Mouse (Mus musculus): Measurements from ENCODE around the gene Phldb1. TPM values are rescaled to one million over a fixed set of nuclear protein-coding genes. Genes with fewer than 3 reads are reported as not detected.

The Phldb1 gene
- polyA plus RNA-seq, 1 experiment from 2014 or later, result 44.3 TPM

DNA sequence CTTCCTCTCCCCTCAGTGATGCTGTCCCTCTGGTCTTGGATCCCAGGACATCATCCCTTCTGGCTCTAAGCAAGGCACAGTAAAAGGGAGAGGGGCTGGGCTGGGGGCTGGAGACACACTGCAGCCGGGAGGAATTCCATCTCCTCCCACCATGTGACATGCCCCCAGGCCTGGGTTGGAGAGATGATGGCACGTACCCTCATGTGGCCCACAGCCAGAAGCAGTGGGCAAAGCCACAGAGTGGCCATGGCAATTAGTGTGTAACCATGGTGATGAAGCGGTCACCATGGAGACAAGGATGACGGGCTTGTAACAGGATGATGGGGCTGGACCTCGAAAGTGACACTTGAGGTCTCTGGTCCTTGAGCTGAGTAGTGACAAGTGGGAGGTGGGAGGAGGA is 48.4 kb downstream of the Phldb1 start:
- Histone ChIP-seq H3K4me3 (ENCODE audit: low read depth, low read length) (no peak overlapping the region), H3K9me3 (ENCODE audit: control insufficient read depth, low read length) (no peaks in the 10 kb centered on the region), H3K4me2 (ENCODE audit: low read depth) (no peak overlapping the region), H3K36me3 (ENCODE audit: control insufficient read depth, insufficient read depth, low read length) (peaks cover 6% of the 10 kb centered on the region; the same call in 1 of the 2 replicates), H3K27ac (ENCODE audit: low read depth, low read length) (no peak overlapping the region), H3K9ac (ENCODE audit: low read length) (no peak overlapping the region), H3K27me3 (ENCODE audit: control insufficient read depth, insufficient read depth, low read length) (no peaks in the 10 kb centered on the region), H3K4me1 (ENCODE audit: control insufficient read depth, insufficient read depth, low read length) (peaks cover 10% of the 10 kb centered on the region)
- peak; percentile 50; the same call in 1 of the 2 replicates for ATAC-seq (ENCODE audit: insufficient read depth, low FRiP score, low TSS enrichment)
- 40% methylated on average over 5 of the region's 5 CpGs for WGBS
- DNase-seq (ENCODE audit: low spot score), result peak; percentile 55

- no peaks in the 10 kb centered on the region for H3K9me3 ChIP-seq (ENCODE audit: control insufficient read depth, low read length)
- ATAC-seq (ENCODE audit: insufficient read depth, low FRiP score, low TSS enrichment) (peak; percentile 54; the same call in 1 of the 2 replicates), DNase-seq (ENCODE audit: low spot score) (peak; percentile 85)
- peaks cover 10% of the 10 kb centered on the region for H3K4me1 ChIP-seq (ENCODE audit: control insufficient read depth, insufficient read depth, low read length)
- no peak overlapping the region for H3K9ac ChIP-seq (ENCODE audit: low read length)
- no peak overlapping the region for H3K27ac ChIP-seq (ENCODE audit: low read depth, low read length)
- no peak overlapping the region for H3K4me2 ChIP-seq (ENCODE audit: low read depth)
- H3K4me3 ChIP-seq (ENCODE audit: low read depth, low read length), result no peak overlapping the region
- no peaks in the 10 kb centered on the region for H3K27me3 ChIP-seq (ENCODE audit: control insufficient read depth, insufficient read depth, low read length)
- WGBS, result 32% methylated on average over 14 of the region's 14 CpGs
- peaks cover 3% of the 10 kb centered on the region; the same call in 1 of the 2 replicates for H3K36me3 ChIP-seq (ENCODE audit: control insufficient read depth, insufficient read depth, low read length)
Observed at GRCm38 (mm10) chr9:44685346-44686330, 49.4 kb downstream of the Phldb1 start.

DNA sequence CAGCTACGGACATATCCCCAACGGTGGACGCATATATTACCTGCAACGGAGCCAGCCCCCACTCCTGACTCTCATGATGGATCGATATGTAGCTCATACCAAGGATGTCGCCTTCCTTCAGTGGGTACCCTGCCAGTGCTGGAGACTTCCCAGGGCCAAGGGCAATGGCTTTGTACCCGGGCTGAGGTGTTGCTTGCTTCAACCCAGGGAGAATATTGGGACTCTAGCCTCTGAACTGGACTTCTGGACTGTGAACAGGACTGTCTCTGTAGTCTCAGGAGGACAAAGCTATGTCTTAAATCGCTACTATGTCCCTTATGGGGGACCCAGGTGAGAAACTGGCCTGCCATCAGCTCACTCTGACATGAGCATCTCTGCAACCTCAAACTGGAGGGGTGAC is 52.0 kb downstream of the Phldb1 start:
- Histone ChIP-seq H3K4me2 (ENCODE audit: low read depth) (no peak overlapping the region), H3K9ac (ENCODE audit: low read length) (no peak overlapping the region), H3K9me3 (ENCODE audit: control insufficient read depth, low read length) (no peaks in the 10 kb centered on the region), H3K27ac (ENCODE audit: low read depth, low read length) (no peak overlapping the region), H3K27me3 (ENCODE audit: control insufficient read depth, insufficient read depth, low read length) (no peaks in the 10 kb centered on the region), H3K4me1 (ENCODE audit: control insufficient read depth, insufficient read depth, low read length) (peaks cover 10% of the 10 kb centered on the region), H3K4me3 (ENCODE audit: low read depth, low read length) (no peak overlapping the region), H3K36me3 (ENCODE audit: control insufficient read depth, insufficient read depth, low read length) (no peaks in the 10 kb centered on the region)
- 80% methylated on average over 8 of the region's 8 CpGs for WGBS
- no peak for ATAC-seq (ENCODE audit: insufficient read depth, low FRiP score, low TSS enrichment)
- DNase-seq (ENCODE audit: low spot score), result no peak

GRCm38 (mm10) chr9:44679565-44679964 is 55.4 kb downstream of the Phldb1 start:
- Histone ChIP-seq H3K4me2 (ENCODE audit: low read depth) (no peak overlapping the region), H3K4me3 (ENCODE audit: low read depth, low read length) (no peak overlapping the region)
- ATAC-seq (ENCODE audit: insufficient read depth, low FRiP score, low TSS enrichment), result no peak

GRCm38 (mm10) chr9:44678288-44678871 is 56.6 kb downstream of the Phldb1 start:
- Histone ChIP-seq H3K9ac (ENCODE audit: low read length) (no peak overlapping the region), H3K36me3 (ENCODE audit: control insufficient read depth, insufficient read depth, low read length) (no peaks in the 10 kb centered on the region), H3K4me2 (ENCODE audit: low read depth) (no peak overlapping the region), H3K9me3 (ENCODE audit: control insufficient read depth, low read length) (no peaks in the 10 kb centered on the region), H3K4me1 (ENCODE audit: control insufficient read depth, insufficient read depth, low read length) (no peaks in the 10 kb centered on the region; the same call in 1 of the 2 replicates), H3K4me3 (ENCODE audit: low read depth, low read length) (no peak overlapping the region), H3K27me3 (ENCODE audit: control insufficient read depth, insufficient read depth, low read length) (no peaks in the 10 kb centered on the region), H3K27ac (ENCODE audit: low read depth, low read length) (no peak overlapping the region)
- 89% methylated on average over 2 of the region's 2 CpGs for WGBS
- DNase-seq (ENCODE audit: low spot score) (no peak), ATAC-seq (ENCODE audit: insufficient read depth, low FRiP score, low TSS enrichment) (no peak)

More at GRCm38 (mm10) chr9:44679565-44679964, 55.4 kb downstream of the Phldb1 start:
- Histone ChIP-seq H3K4me1 (ENCODE audit: control insufficient read depth, insufficient read depth, low read length) (no peaks in the 10 kb centered on the region; the same call in 1 of the 2 replicates), H3K9ac (ENCODE audit: low read length) (no peak overlapping the region), H3K36me3 (ENCODE audit: control insufficient read depth, insufficient read depth, low read length) (no peaks in the 10 kb centered on the region), H3K27ac (ENCODE audit: low read depth, low read length) (no peak overlapping the region), H3K27me3 (ENCODE audit: control insufficient read depth, insufficient read depth, low read length) (no peaks in the 10 kb centered on the region), H3K9me3 (ENCODE audit: control insufficient read depth, low read length) (no peaks in the 10 kb centered on the region)
- no peak for DNase-seq (ENCODE audit: low spot score)
- 71% methylated on average over 5 of the region's 5 CpGs for WGBS

DNA sequence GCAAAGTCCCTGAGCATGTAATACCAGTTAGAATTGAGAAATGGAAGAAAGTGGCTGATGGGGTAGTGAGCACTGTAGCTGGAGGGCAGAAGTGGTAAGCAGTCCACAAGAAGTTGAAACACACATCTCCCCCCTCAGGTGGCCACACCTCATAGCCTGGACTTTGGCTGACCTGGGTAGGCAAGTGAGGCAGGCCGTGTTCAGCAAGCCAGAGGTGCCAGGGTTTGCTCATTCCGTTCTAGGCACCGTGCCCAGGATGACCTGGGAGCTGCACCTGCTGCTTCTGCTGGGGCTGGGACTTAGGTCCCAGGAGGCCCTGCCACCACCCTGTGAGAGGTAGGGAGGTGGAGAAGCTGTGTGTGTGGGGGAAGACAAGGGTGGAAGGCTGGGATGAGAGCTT is 62.0 kb downstream of the Phldb1 start, which contains the start of gene Treh:
Gene Treh, plus strand, starts transcription at position 229 of the 400 bp plus-strand sequence.
- 93% methylated on average over 3 of the region's 3 CpGs for WGBS
- H3K9ac ChIP-seq (ENCODE audit: low read length), result no peak within 1 kb of the TSS
- no peaks in the 10 kb centered on the region for H3K4me1 ChIP-seq (ENCODE audit: control insufficient read depth, insufficient read depth, low read length)
- ATAC-seq (ENCODE audit: insufficient read depth, low FRiP score, low TSS enrichment), result no peak
- no peak within 1 kb of the TSS for H3K4me3 ChIP-seq (ENCODE audit: low read depth, low read length)
- no peaks in the 10 kb centered on the region for H3K36me3 ChIP-seq (ENCODE audit: control insufficient read depth, insufficient read depth, low read length)
- no peak for DNase-seq (ENCODE audit: low spot score)
- no peak within 1 kb of the TSS for H3K27ac ChIP-seq (ENCODE audit: low read depth, low read length)
- H3K9me3 ChIP-seq (ENCODE audit: control insufficient read depth, low read length), result no peaks in the 10 kb centered on the region
- H3K27me3 ChIP-seq (ENCODE audit: control insufficient read depth, insufficient read depth, low read length), result no peaks in the 10 kb centered on the region
- no peak within 1 kb of the TSS for H3K4me2 ChIP-seq (ENCODE audit: low read depth)

DNA sequence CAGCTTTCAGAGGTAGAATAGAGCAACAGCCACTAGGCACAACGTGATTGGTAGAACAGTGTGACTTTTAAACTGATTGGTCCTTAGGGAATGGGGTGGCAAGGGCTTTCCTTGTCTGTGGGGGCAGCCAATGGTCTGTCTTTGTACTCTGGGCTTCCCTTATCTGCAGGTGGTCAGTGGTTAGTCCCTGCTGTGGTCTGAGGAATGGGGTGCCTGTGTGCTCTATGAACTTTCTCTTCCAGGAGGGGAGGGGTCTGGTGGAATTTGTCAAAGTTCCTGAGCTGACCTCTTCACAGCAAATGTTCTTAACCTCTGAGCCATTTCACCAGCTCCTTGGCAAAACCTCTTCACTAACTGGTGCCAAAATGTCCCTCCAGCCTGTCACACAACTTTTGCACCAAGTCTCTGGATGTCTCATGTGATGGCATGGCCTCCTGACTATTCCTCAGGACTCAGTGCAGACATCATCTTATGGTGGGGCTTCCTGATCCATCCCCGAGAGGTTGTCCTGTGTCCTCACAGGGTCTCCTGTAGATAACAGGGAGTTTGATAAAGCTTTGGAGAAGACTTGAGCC is 62.6 kb downstream of the Phldb1 start:
- H3K27ac ChIP-seq (ENCODE audit: low read depth, low read length), result no peak overlapping the region
- H3K9me3 ChIP-seq (ENCODE audit: control insufficient read depth, low read length), result no peaks in the 10 kb centered on the region
- H3K27me3 ChIP-seq (ENCODE audit: control insufficient read depth, insufficient read depth, low read length), result no peaks in the 10 kb centered on the region
- no peaks in the 10 kb centered on the region for H3K36me3 ChIP-seq (ENCODE audit: control insufficient read depth, insufficient read depth, low read length)
- no peak overlapping the region for H3K4me3 ChIP-seq (ENCODE audit: low read depth, low read length)
- H3K4me1 ChIP-seq (ENCODE audit: control insufficient read depth, insufficient read depth, low read length), result no peaks in the 10 kb centered on the region
- H3K9ac ChIP-seq (ENCODE audit: low read length), result no peak overlapping the region
- 64% methylated on average over 2 of the region's 2 CpGs for WGBS
- ATAC-seq (ENCODE audit: insufficient read depth, low FRiP score, low TSS enrichment) (no peak), DNase-seq (ENCODE audit: low spot score) (no peak)
- no peak overlapping the region for H3K4me2 ChIP-seq (ENCODE audit: low read depth)

DNA sequence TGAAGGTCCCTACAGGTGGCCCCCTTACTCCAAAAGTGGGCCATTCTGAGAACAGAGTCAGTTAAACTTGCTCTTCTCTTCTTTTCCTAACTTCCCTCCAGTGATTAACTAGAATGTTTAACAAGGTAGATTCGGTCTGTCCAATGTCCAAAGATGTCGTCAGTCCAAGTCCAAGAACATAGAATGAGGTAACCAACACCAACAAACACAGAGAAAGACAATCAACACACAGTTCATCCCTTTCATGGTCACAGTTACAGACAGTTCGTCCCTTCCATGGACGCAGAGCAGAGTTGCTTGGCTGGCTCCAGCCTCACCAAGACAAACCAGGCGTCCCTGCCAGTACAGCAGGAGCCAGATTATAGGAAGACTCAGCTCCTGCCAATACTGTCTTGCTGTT is 63.6 kb downstream of the Phldb1 start:
- ATAC-seq (ENCODE audit: insufficient read depth, low FRiP score, low TSS enrichment), result no peak
- Histone ChIP-seq H3K27me3 (ENCODE audit: control insufficient read depth, insufficient read depth, low read length) (no peaks in the 10 kb centered on the region), H3K27ac (ENCODE audit: low read depth, low read length) (no peak overlapping the region), H3K4me1 (ENCODE audit: control insufficient read depth, insufficient read depth, low read length) (no peaks in the 10 kb centered on the region), H3K36me3 (ENCODE audit: control insufficient read depth, insufficient read depth, low read length) (no peaks in the 10 kb centered on the region), H3K4me2 (ENCODE audit: low read depth) (no peak overlapping the region), H3K4me3 (ENCODE audit: low read depth, low read length) (no peak overlapping the region), H3K9me3 (ENCODE audit: control insufficient read depth, low read length) (no peaks in the 10 kb centered on the region), H3K9ac (ENCODE audit: low read length) (no peak overlapping the region)
- 93% methylated on average over 5 of the region's 5 CpGs for WGBS
- DNase-seq (ENCODE audit: low spot score), result no peak
